In genomic region chr2:60253506-60253905, GRCm38 (mm10) we compare ENCODE assay signal across 25 mouse cellular contexts.
"Had no signal": no experiment of that assay in that cellular context is flagged by ENCODE, and none has a peak within 500 bp of the region (broad histone marks: within the 10 kb centered on the region; RNA-seq: fewer than 3 reads in every experiment).

No protein-coding gene starts in this region.

- H3K27ac ChIP-seq: intestine, embryonic 15.5 days; kidney, embryonic 15.5 days; limb, embryonic 10.5 days; limb, embryonic 13.5 days; liver, embryonic 12.5 days; liver, embryonic 15.5 days; lung, embryonic 15.5 days; midbrain, embryonic 10.5 days; midbrain, embryonic 13.5 days; neural tube, embryonic 13.5 days; stomach, embryonic 15.5 days had no signal

- H3K4me3 ChIP-seq: intestine, embryonic 15.5 days; kidney, embryonic 15.5 days; limb, embryonic 10.5 days; limb, embryonic 13.5 days; liver, embryonic 12.5 days; liver, embryonic 15.5 days; lung, embryonic 15.5 days; megakaryocyte, embryonic 14.5 days; midbrain, embryonic 10.5 days; midbrain, embryonic 13.5 days; myocyte; neural tube, embryonic 13.5 days; stomach, embryonic 15.5 days had no signal

- H3K4me1 ChIP-seq: intestine, embryonic 15.5 days; kidney, embryonic 15.5 days; limb, embryonic 10.5 days; limb, embryonic 13.5 days; liver, embryonic 12.5 days; liver, embryonic 15.5 days; lung, embryonic 15.5 days; midbrain, embryonic 10.5 days; midbrain, embryonic 13.5 days; neural tube, embryonic 13.5 days; stomach, embryonic 15.5 days had no signal

- ATAC-seq: liver, embryonic 12.5 days; midbrain, embryonic 13.5 days; midbrain, embryonic 16.5 days had no signal

- DNase-seq: kidney, adult 11 months; kidney, adult 8-10 months; kidney, postnatal 10 days; kidney, postnatal 36 days; liver; lung, adult 18-20 months; lung, postnatal 10 days; lung, postnatal 36 days; right cerebral cortex, postnatal 4 days; thymus, adult 18-20 months; thymus, postnatal 36 days had no signal
